Comparison of ENCODE assay signal across 8 mouse cellular contexts in genomic region chrX:169999226-169999883, GRCm38 (mm10). TPM values are rescaled to one million over a fixed set of nuclear protein-coding genes. Genes with fewer than 3 reads are reported as not detected.
DNase-seq lines count a peak whose midpoint lies in the region; ATAC-seq and TF ChIP-seq lines count a peak whose summit lies in the region.
"Not testable (repeated sequence)": the region's sequence is repeated elsewhere in the genome, so short reads cannot be mapped to it uniquely, and the experiment has no call there.

No protein-coding gene starts in this region.

- H3K4me3 ChIP-seq in ES-E14 (ENCODE audit: insufficient read depth in 1 of 2, low read depth in 1 of 2, low read length in 2 of 2, poor library complexity in 1 of 2, severe bottlenecking in 1 of 2); forebrain, embryonic 11.5 days (ENCODE audit: low read depth, low read length); intestine, embryonic 14.5 days (ENCODE audit: low read depth, low read length); liver, embryonic 11.5 days (ENCODE audit: low read depth, low read length): not testable (repeated sequence)

- TF ChIP-seq POLR2A in brain, embryonic 14.5 days (IDR thresholded peaks at IDR 0.05; ENCODE audit: borderline replicate concordance, extremely low read depth, insufficient read depth, insufficient read length, poor library complexity, severe bottlenecking), result not testable (repeated sequence)

- H3K4me1 ChIP-seq in ES-E14 (ENCODE audit: control insufficient read depth in 2 of 2, insufficient read depth in 2 of 2, low read length in 2 of 2, poor library complexity in 1 of 2), result peaks cover 6 to 14% of the 10 kb centered on the region in 2 experiments; a peak in 3 of 4 replicates
- not testable (repeated sequence) for H3K4me1 ChIP-seq in forebrain, embryonic 11.5 days (replicated peaks; ENCODE audit: control insufficient read depth, insufficient read depth, low read length); intestine, embryonic 14.5 days (replicated peaks; ENCODE audit: control insufficient read depth, insufficient read depth, low read length); liver, embryonic 11.5 days (replicated peaks; ENCODE audit: control insufficient read depth, insufficient read depth, low read length)

- peak overlapping the region; percentile 2 for H3K27ac ChIP-seq in ES-E14 (ENCODE audit: insufficient read depth, low read depth, low read length, poor library complexity, severe bottlenecking)
- H3K27ac ChIP-seq in forebrain, embryonic 11.5 days (ENCODE audit: low read depth, low read length); intestine, embryonic 14.5 days (ENCODE audit: low read depth); liver, embryonic 11.5 days (ENCODE audit: low read depth, low read length): not testable (repeated sequence)

- WGBS in forebrain, embryonic 11.5 days, result 41% methylated on average over 8 of the region's 11 CpGs
- 47% methylated on average over 11 of the region's 11 CpGs for WGBS in intestine, embryonic 14.5 days
- WGBS in liver, embryonic 11.5 days, result 37% methylated on average over 8 of the region's 11 CpGs

- not testable (repeated sequence) for H3K27me3 ChIP-seq in forebrain, embryonic 11.5 days (ENCODE audit: control insufficient read depth, insufficient read depth, low read length); intestine, embryonic 14.5 days (replicated peaks; ENCODE audit: control insufficient read depth, insufficient read depth, low read length); liver, embryonic 11.5 days (replicated peaks; ENCODE audit: control insufficient read depth, insufficient read depth, low read length)

- peak; percentile 87 for DNase-seq in ES-E14 (ENCODE audit: low read depth, low spot score)
- DNase-seq in brain, embryonic 14.5 days (ENCODE audit: low read depth), result peak; percentile 83
- peak; percentile 64 for DNase-seq in forebrain, embryonic 11.5 days (ENCODE audit: low spot score)
- peak; percentile 67 for DNase-seq in intestine, embryonic 14.5 days (ENCODE audit: low spot score)
- peak; percentile 32 for DNase-seq in liver, embryonic 11.5 days (ENCODE audit: low spot score)
- peak; percentile 85 for DNase-seq in naive thymus-derived CD4-positive, alpha-beta T cell, adult 2 months (ENCODE audit: low read depth)
- DNase-seq in testis, postnatal 10 days (ENCODE audit: low spot score), result peak; percentile 71
- DNase-seq in yolk sac, embryonic 10.5 days (ENCODE audit: low spot score), result peak; percentile 1

- in situ Hi-C loops in ES-E14 (cut with MboI; ENCODE audit: low sequenced_read_pairs in 2 of 2, unreplicated experiment in 2 of 2), result not testable (repeated sequence)

- not testable (repeated sequence) for ATAC-seq in forebrain, embryonic 11.5 days (replicated peaks; ENCODE audit: low FRiP score); intestine, embryonic 14.5 days (replicated peaks; ENCODE audit: low FRiP score, low TSS enrichment, low read depth); liver, embryonic 11.5 days (replicated peaks; ENCODE audit: low FRiP score)

- not testable (repeated sequence) for H3K36me3 ChIP-seq in ES-E14 (ENCODE audit: control insufficient read depth, insufficient read depth, low read length, poor library complexity, severe bottlenecking); forebrain, embryonic 11.5 days (ENCODE audit: control insufficient read depth, insufficient read depth, low read length); intestine, embryonic 14.5 days (ENCODE audit: control insufficient read depth, insufficient read depth, low read length); liver, embryonic 11.5 days (ENCODE audit: control insufficient read depth, insufficient read depth, low read length)

- H3K4me2 ChIP-seq in forebrain, embryonic 11.5 days (ENCODE audit: low read depth, low read length, severe bottlenecking); intestine, embryonic 14.5 days (ENCODE audit: low read length); liver, embryonic 11.5 days: not testable (repeated sequence)

- not testable (repeated sequence) for H3K9me3 ChIP-seq in ES-E14 (ENCODE audit: control insufficient read depth, insufficient read depth, low read depth, low read length); forebrain, embryonic 11.5 days (ENCODE audit: control insufficient read depth, low read length)
- H3K9me3 ChIP-seq in intestine, embryonic 14.5 days (ENCODE audit: control insufficient read depth, low read length), result peaks cover 36% of the 10 kb centered on the region
- H3K9me3 ChIP-seq in liver, embryonic 11.5 days (ENCODE audit: control insufficient read depth, low read length), result peaks cover 20% of the 10 kb centered on the region

- not testable (repeated sequence) for TF ChIP-seq CTCF in brain, embryonic 14.5 days (IDR thresholded peaks at IDR 0.05; ENCODE audit: borderline replicate concordance, extremely low read depth, insufficient read depth, insufficient read length)

- H3K9ac ChIP-seq in ES-E14 (ENCODE audit: insufficient read depth, low read depth, low read length, poor library complexity, severe bottlenecking), result peak overlapping the region; percentile 0; the same call in 1 of the 2 replicates
- not testable (repeated sequence) for H3K9ac ChIP-seq in forebrain, embryonic 11.5 days (ENCODE audit: low read length); intestine, embryonic 14.5 days (ENCODE audit: low read length); liver, embryonic 11.5 days (ENCODE audit: low read depth, low read length)

RNA-seq across cellular contexts. Expression of gene Gm21887, which starts 10.1 kb away (rescaled TPM):
- 165 and 322 TPM in 2 replicates for total RNA-seq in ES-E14 (2012; rRNA removed)
- polyA plus RNA-seq in brain, embryonic 14.5 days (2012; rRNA removed), result 476 and 1,536 TPM in 2 replicates
- 321 and 384 TPM in 2 replicates for polyA plus RNA-seq in forebrain, embryonic 11.5 days (2014; fragmentation: Nextera tagmentation; extraction: Ambion mirVana)
- 223 and 261 TPM in 2 replicates for polyA plus RNA-seq in intestine, embryonic 14.5 days (2014; fragmentation: Nextera tagmentation; extraction: Ambion mirVana)
- 217 and 306 TPM in 2 replicates for polyA plus RNA-seq in liver, embryonic 11.5 days (2014; fragmentation: Nextera tagmentation; extraction: Ambion mirVana)

Comparison
In these comparisons a context has a peak if more than half of its experiments do, and no peak if none do; other contexts are left out.
1. DNase-seq: peak in every context shown above with its lines; median percentile 87 in ES-E14; 85 in naive thymus-derived CD4-positive, alpha-beta T cell, adult 2 months; 83 in brain, embryonic 14.5 days; 71 in testis, postnatal 10 days; 67 in intestine, embryonic 14.5 days; 64 in forebrain, embryonic 11.5 days; 32 in liver, embryonic 11.5 days; 1 in yolk sac, embryonic 10.5 days.